Mouse (Mus musculus) layer of hippocampus, adult 2 months (tissue): ENCODE measurements around the gene Rars. TPM values are rescaled to one million over a fixed set of nuclear protein-coding genes. Genes with fewer than 3 reads are reported as not detected.
A peak's percentile ranks its signal among the peaks of the same experiment; 100 is the strongest.

Source experiments
- DNase-seq, 2 experiments: peaks; one replicate each; pipeline ENCODE4 v3.0.0; 2022; ENCODE audit warnings: low spot score in 2 of 2
- H3K27ac ChIP-seq: fragments of 200-600 bp; 2 replicates; pipeline ENCODE4 v1.8.1; 2022
- H3K4me3 ChIP-seq: fragments of 200-600 bp; 2 replicates; pipeline ENCODE4 v1.8.1; 2022; ENCODE audit warnings: mild to moderate bottlenecking
- CTCF ChIP-seq: fragments of 200-600 bp; conservative IDR thresholded peaks from 2 replicates; pipeline ENCODE4 v1.8.1; 2022; ENCODE audit warnings: antibody characterized with exemption, mild to moderate bottlenecking, moderate library complexity
- long read RNA-seq, 2 experiments: library from polyadenylated mRNA; stranded (forward); transcript quantifications; one replicate each; pipeline ENCODE4 v2.0.0; 2021; ENCODE audit warnings: borderline mapping rate in 2 of 2
- total RNA-seq, 2 experiments: library from RNA; stranded (reverse); gene quantifications; 2 replicates each; pipeline ENCODE4 v1.2.3; 2021

The Rars gene
- total RNA-seq, result 10 to 100 TPM; 45.6 to 53.6 TPM
- long read RNA-seq, experiment 1, transcript Rars-201 (15 exons, 2,109 nt), result major isoform, 14 of 25 reads
- long read RNA-seq, experiment 1, partial matches to known transcripts, result 1 of 25 reads
- long read RNA-seq, experiment 1, other reads (novel, unspliced or antisense), result 10 of 25 reads
- long read RNA-seq, experiment 2, transcript Rars-201 (15 exons, 2,109 nt), result major isoform, 24 of 43 reads
- long read RNA-seq, experiment 2, partial matches to known transcripts, result 4 of 43 reads
- long read RNA-seq, experiment 2, other reads (novel, unspliced or antisense), result 15 of 43 reads

DNA sequence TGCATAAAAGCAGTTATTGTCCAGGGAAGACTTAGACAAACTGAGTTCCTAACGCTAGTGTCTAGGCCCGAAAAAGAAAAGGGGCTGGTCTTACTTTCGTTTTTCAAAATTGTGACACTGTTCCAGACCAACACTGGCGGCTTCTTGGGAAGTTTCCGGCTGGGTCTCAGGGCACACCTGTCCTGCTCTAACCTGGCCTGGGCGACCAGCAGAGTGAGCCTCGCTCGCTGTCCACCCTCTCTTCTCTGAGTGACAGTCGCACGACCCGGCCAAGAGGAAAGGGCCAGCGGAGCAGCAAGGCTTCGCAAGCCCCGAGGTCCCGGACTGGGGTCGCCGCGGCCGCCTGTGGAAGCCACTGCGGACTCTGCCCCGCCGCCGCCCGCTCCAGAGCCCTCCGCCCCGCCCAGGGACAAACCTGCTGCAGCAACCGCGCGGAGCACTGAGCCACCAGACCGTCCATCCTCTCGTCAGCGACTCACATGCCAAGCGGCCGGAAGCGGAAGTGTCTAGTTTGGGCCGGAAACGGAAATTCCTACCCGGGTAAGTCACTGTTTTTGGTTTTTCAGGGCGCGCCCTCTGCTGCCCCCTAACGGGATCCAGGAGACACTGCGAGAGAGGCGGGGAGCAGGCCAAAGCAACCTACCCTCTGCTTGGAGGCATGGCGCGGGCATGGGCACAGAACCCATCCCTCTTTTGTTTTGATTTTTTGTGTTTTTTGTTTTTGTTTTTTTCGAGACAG, at the start of gene Rars:
Gene Rars (minus strand): TSS at position 485 of the 739 bp plus-strand sequence.
- TF ChIP-seq CTCF, result peak; percentile 95
- DNase-seq, result peak; percentile 93 to 96
- peak within 1 kb of the TSS; percentile 83 for H3K27ac ChIP-seq
- peak within 1 kb of the TSS; percentile 86 for H3K4me3 ChIP-seq

GRCm38 (mm10) chr11:35882777-35883176, 48.5 kb upstream of the Rars start:
- no peak for TF ChIP-seq CTCF
- Histone ChIP-seq H3K27ac (no peak overlapping the region), H3K4me3 (no peak overlapping the region)
- no peak for DNase-seq

DNA sequence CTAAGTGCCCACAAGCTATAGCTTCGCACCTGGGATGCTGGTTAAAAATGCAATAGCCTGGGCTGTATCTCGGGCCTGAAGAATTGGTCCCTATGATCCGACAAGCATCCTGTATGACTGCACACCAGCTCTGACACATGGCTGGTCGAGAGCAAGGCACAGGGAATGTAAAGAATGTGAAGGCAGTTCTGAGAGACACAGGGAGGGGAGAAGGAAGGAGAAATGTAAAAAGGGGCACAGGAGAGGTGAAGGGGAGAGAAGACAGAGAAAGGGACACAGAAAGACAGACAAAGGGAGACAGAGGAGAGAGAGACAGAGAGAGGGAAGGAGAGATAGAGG, 44.2 kb upstream of the Rars start:
- DNase-seq, result no peak
- no peak for TF ChIP-seq CTCF
- Histone ChIP-seq H3K4me3 (no peak overlapping the region), H3K27ac (no peak overlapping the region)

DNA sequence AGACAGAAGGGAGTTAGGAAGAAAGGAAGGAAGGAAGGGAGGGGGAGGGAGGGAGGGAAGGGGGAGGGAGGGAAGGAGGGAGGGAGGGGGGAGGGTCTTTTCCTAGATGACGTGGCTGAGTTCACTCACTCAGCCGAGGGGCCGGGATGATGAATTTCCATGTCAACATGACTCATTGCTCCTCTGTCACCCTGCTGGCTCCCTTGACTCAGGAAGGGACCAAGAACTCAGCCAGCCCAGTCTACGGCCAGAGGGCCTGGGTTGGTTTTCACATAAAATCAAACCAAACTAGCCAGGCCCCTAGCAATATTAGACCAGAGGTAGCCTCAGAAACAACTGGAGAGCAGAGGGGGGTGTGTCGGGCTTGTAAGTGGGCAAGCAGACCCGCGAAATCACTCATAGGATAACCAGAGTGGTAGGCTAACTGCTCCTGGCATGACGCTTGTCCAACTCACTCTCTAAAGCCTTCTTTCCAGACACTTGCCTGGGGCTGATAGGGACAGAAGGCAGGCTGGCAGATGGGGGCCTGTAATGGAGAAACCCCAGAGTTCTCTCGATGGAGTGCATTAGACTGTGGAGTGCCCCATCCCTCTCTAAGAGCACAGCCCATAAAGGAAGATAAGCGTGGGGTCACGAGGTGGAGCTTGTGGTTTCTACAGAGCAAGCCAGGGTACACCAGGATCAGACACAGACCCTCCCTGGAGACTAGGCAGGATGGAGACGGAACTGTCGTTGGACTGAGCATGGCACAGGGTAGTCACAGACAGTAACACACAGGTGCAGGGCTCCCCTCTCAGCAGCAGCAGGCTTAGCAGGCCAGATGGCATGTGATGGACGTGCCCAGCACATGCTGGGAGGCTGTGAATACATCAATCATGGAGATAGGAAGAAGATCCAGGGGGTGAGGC, 43.6 kb upstream of the Rars start:
- DNase-seq, result no peak
- no peak for TF ChIP-seq CTCF
- H3K27ac ChIP-seq, result no peak overlapping the region
- H3K4me3 ChIP-seq, result no peak overlapping the region

DNA sequence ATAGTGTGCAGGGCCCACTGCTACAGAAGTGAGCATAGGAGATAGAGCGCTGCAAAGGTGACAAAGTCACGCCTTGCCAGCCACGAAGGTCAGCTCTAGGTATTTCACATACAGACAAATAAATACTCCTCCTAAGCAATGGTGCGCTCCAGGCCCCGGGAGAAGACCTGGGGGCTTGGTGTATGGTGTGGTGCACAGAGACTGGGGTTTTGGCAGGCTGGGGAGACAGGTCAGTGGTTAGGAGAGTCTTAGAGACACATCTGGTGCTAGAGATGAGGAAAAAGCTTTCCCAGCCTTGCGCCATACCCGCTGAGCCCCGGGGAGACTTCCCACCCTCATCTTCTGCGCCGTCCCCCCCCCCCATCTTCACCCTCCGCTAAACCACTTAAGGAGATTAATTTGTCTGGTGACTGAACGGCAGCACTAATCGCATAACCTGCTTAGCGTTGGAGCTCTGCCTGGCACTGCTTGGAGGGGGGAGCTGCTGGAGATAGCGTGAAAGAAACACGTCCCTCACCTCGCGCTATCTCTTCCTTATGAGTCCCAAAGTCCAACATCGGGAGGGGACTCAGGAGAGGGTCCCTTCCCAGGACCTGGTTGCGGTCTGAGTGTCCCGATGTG, 39.4 kb upstream of the Rars start:
- H3K4me3 ChIP-seq, result no peak overlapping the region
- DNase-seq, result no peak
- no peak overlapping the region for H3K27ac ChIP-seq
- TF ChIP-seq CTCF, result no peak

DNA sequence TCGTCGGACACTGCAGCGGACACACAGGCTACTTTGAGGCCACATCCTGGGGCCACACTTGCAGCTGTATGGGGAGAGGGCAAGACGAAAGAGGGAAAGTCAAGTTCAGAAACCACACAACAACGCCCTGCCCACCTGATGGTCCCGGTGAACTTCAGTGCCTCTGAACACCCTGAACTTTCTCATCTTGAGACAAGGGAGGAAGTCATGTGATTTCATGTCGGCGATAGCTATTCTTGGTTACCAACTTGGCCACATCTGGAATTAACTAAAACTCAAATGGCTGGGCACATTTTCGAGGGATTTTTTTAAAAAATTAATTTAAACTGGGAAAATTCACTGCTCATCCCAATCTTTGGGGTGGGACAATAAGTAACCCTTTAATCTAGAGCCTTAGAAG, 36.7 kb upstream of the Rars start:
- H3K27ac ChIP-seq, result no peak overlapping the region
- TF ChIP-seq CTCF, result no peak
- DNase-seq, result no peak
- no peak overlapping the region for H3K4me3 ChIP-seq

DNA sequence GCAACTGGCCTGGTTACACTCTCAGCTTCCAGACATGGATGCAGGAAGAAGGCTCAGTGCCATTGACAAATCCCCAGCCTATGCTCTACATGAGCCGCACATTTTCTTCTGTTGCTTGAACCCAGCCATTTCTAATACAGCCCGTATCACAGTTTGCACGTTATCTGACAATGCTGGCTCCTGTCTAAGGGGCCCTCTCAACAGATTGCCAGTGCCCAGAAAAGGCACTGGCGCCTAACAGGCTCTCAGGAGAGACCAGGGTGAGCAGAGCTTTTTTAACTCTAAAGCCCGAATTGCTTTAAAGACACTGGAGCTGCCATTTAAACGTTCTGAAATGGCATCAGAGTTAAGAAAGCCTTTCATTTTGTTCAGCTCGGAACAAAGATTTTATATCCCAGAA, 31.8 kb upstream of the Rars start:
- no peak for TF ChIP-seq CTCF
- peak overlapping the region; percentile 80 for H3K27ac ChIP-seq
- H3K4me3 ChIP-seq, result no peak overlapping the region
- no peak for DNase-seq

- peak; percentile 46 to 76 for DNase-seq
- no peak overlapping the region for H3K4me3 ChIP-seq
- peak overlapping the region; percentile 80 for H3K27ac ChIP-seq
- TF ChIP-seq CTCF, result no peak
Measured at GRCm38 (mm10) chr11:35864981-35865604, 30.8 kb upstream of the Rars start.

DNA sequence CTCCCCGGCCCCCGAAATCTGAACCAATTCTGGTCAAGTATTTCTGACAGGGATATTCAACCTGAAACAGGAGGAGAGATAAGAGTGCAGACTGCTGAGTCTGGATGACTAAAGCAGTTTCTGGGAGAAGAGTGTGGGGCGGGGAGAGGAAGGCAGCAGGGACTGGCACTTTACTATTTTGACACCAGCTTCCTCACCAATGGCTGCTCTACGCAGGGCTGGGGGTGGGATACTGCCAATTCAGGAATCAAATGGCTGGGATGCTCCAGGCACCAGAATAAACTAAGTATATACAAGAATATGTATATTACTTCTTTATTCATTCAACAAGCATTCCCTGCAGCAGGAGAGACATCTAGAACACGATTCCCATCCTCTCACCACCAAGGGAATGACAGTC, 29.3 kb upstream of the Rars start:
- H3K4me3 ChIP-seq, result no peak overlapping the region
- peak overlapping the region; percentile 80 for H3K27ac ChIP-seq
- TF ChIP-seq CTCF, result no peak
- no peak for DNase-seq

DNA sequence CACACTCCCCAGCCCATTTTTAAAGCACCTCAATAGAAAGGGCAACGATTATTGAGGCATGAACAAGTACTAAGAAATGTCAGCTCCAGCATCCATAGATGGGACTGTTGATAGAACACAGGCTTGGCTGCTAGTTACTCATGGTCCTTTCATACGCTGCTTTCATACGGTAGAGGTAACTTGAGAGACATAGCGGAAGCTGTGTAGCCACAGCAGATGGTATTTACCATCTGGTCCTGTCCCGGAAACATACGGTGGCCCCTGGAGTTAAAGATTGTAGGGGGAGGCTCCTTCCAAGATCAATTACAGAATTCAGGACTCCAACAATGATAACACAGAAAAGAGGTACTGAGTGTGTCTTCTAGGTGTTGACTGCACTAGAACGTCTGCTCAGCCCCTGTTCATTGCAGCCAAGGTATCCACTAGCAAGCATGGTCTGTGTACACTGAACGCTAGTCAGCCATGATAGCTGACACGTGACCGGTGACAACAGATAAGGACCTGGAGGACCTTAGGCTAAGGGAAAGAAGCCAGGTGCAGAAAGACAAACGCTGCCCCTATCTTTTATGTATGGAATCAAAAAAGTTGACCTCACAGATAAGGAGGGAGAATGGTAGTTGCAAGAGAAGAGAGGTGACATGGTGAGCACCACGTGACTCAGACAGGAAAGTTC, 23.2 kb upstream of the Rars start:
- Histone ChIP-seq H3K27ac (peak overlapping the region; percentile 94), H3K4me3 (no peak overlapping the region)
- DNase-seq, result peak in 1 of 2 experiments; percentile 44
- TF ChIP-seq CTCF, result no peak

DNA sequence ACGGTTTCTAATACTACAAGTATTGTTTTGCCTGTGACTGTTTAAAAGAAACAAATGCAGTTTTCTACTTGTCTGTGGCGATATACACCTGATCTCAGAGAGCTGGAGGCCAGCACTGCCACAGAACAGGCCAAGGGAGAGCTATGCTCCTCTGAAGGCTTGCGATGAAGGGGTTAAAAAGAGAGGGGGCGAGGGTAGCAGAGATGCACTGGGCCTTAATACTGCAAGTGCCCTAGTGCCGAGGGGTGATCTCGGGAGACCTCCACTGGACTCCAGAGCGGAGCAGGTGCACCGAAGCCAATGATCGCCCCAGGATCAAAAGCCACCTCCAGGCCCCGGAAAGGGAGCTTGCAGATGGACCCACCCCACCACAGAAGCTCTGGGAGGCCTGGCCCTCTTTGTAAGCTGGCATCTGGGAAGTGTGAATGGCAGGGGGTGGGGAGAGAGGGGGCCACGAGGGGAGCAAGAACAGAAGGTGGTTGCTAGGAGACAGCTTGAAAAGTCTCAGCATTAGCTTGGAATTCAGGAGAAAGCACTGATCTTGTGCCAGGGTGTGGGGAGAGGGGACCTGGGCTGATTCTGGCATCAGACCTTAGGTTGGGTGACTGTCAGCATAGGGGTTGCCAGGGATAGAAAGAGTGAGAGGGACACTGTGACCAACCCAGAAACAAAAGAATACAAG, 22.2 kb upstream of the Rars start:
- Histone ChIP-seq H3K27ac (peak overlapping the region; percentile 94), H3K4me3 (no peak overlapping the region)
- no peak for TF ChIP-seq CTCF
- peak; percentile 64 to 82 for DNase-seq

DNA sequence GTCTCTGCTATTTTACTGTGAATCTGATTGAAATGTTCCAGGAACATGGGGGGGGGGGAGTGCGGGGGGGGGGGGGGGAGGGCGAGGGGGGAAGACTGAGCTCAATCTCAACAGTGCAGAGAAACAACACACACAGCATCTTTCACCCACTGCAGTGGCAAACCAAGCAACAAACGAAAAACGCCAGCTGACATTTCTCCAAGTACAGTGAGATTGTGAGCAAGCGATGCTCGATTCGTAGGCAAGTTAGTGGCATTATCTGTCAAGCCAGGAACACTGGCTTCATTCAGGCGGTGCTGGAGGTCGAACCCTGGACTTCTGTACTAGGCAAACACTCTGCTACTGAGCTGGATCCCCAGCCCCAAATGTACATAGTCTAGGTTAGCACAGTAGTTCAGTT, 21.3 kb upstream of the Rars start:
- H3K27ac ChIP-seq, result peak overlapping the region; percentile 94
- no peak overlapping the region for H3K4me3 ChIP-seq
- TF ChIP-seq CTCF, result no peak
- DNase-seq, result no peak
